Mouse (Mus musculus): ENCODE results near the gene Stub1.

Gene Stub1

GRCm38 (mm10) chr17:25786781-25787504 lies 46.3 kb downstream of the Stub1 start:
- no peak for DNase-seq (ENCODE audit: low read depth)

GRCm38 (mm10) chr17:25786280-25786679 lies 46.9 kb downstream of the Stub1 start, which contains the start of gene Ccdc78:
Gene Ccdc78 (plus strand): TSS chr17:25786580.
- no peak for DNase-seq (ENCODE audit: low read depth)

- DNase-seq (ENCODE audit: low read depth): peak; percentile 99
These were observed 47.9 kb downstream of the Stub1 start, which contains the start of gene Haghl for GRCm38 (mm10) chr17:25785281-25785745. Gene Haghl (minus strand): TSS chr17:25785673.

GRCm38 (mm10) chr17:25783861-25784574 lies 49.2 kb downstream of the Stub1 start:
- DNase-seq (ENCODE audit: low read depth): no peak

- no peak for DNase-seq (ENCODE audit: low read depth)
These were observed 50.1 kb downstream of the Stub1 start for GRCm38 (mm10) chr17:25783086-25783485.

- no peak for DNase-seq (ENCODE audit: low read depth)
These were observed 51.9 kb downstream of the Stub1 start for GRCm38 (mm10) chr17:25781339-25781738.
